Mouse (Mus musculus) forebrain, embryonic 11.5 days (tissue): ENCODE data around the gene Limd1. TPM values are rescaled to one million over a fixed set of nuclear protein-coding genes. Genes with fewer than 3 reads are reported as not detected.

Source experiments
- ATAC-seq: fragments of 200-750 bp; cut with Nextera tagmentation; replicated peaks from 2 replicates; pipeline ENCODE4 v1.8.0; 2017; ENCODE audit warnings: moderate TSS enrichment; ENCODE audit not compliant: low FRiP score
- DNase-seq: peaks from one replicate; pipeline ENCODE4 v3.0.0-alpha.2; 2017; ENCODE audit warnings: low spot score
- H3K27ac ChIP-seq: fragments of 300-500 bp; sonication (generic); 2 replicates; pipeline ENCODE4 v1.5.1; 2014; ENCODE audit warnings: low read depth, low read length
- H3K27me3 ChIP-seq: fragments of 300-500 bp; sonication (generic); 2 replicates; pipeline ENCODE4 v1.6.1; 2014; ENCODE audit warnings: mild to moderate bottlenecking, low read length, mixed read lengths; ENCODE audit not compliant: control insufficient read depth, insufficient read depth
- H3K36me3 ChIP-seq: fragments of 300-500 bp; sonication (generic); 2 replicates; pipeline ENCODE4 v1.6.1; 2014; ENCODE audit warnings: mild to moderate bottlenecking, low read length, moderate library complexity, mixed read lengths; ENCODE audit not compliant: control insufficient read depth, insufficient read depth
- H3K4me1 ChIP-seq: fragments of 300-500 bp; sonication (generic); replicated peaks from 2 replicates; pipeline ENCODE4 v1.6.1; 2014; ENCODE audit warnings: low read length, mixed read lengths; ENCODE audit not compliant: control insufficient read depth, insufficient read depth
- H3K4me2 ChIP-seq: fragments of 300-500 bp; sonication (generic); 2 replicates; pipeline ENCODE4 v1.6.1; 2014; ENCODE audit warnings: low read depth, mild to moderate bottlenecking, low read length, moderate library complexity, mixed read lengths; ENCODE audit not compliant: severe bottlenecking
- H3K4me3 ChIP-seq: fragments of 300-500 bp; sonication (generic); 2 replicates; pipeline ENCODE4 v1.5.1; 2014; ENCODE audit warnings: low read depth, low read length
- H3K9ac ChIP-seq: fragments of 300-500 bp; sonication (generic); 2 replicates; pipeline ENCODE4 v1.6.1; 2014; ENCODE audit warnings: low read length
- H3K9me3 ChIP-seq: fragments of 300-500 bp; sonication (generic); 2 replicates; pipeline ENCODE4 v1.6.1; 2016; ENCODE audit warnings: low read length, mixed read lengths; ENCODE audit not compliant: control insufficient read depth
- WGBS: fragments of 180-500 bp; shearing (Covaris S2); extraction: QIAGEN DNeasy Blood & Tissue Kit; methylation state at CpG from one replicate; pipeline ENCODE4 v1.1.7; 2014; 5-methylcytosine and 5-hydroxymethylcytosine counted together
- polyA plus RNA-seq: library from polyadenylated mRNA; unstranded; fragments of >200 nt; fragmentation: Nextera tagmentation; extraction: Ambion mirVana; gene quantifications from 2 replicates; pipeline ENCODE4 v1.2.1, GENCODE M21; 2014

Gene Limd1
- polyA plus RNA-seq, 1 experiment from 2014 or later: 52.3 TPM

GRCm38 (mm10) chr9:123503171-123503834 is 24.8 kb downstream of the Limd1 start:
- 87% methylated on average over 5 of the region's 5 CpGs for WGBS

GRCm38 (mm10) chr9:123504325-123504724 is 25.8 kb downstream of the Limd1 start:
- no peaks in the 10 kb centered on the region for H3K27me3 ChIP-seq
- ATAC-seq (peak; percentile 83), DNase-seq (peak; percentile 71)
- H3K4me3 ChIP-seq: no peak overlapping the region
- no peaks in the 10 kb centered on the region for H3K4me1 ChIP-seq
- no peaks in the 10 kb centered on the region for H3K9me3 ChIP-seq
- no peak overlapping the region for H3K9ac ChIP-seq
- 7% methylated on average over 2 of the region's 2 CpGs for WGBS
- H3K4me2 ChIP-seq: no peak overlapping the region
- H3K27ac ChIP-seq: no peak overlapping the region
- H3K36me3 ChIP-seq: no peaks in the 10 kb centered on the region

More at GRCm38 (mm10) chr9:123503171-123503834, 24.8 kb downstream of the Limd1 start:
- Histone ChIP-seq H3K27ac (no peak overlapping the region), H3K27me3 (no peaks in the 10 kb centered on the region), H3K4me2 (no peak overlapping the region), H3K4me1 (no peaks in the 10 kb centered on the region), H3K36me3 (no peaks in the 10 kb centered on the region), H3K9me3 (no peaks in the 10 kb centered on the region), H3K9ac (no peak overlapping the region), H3K4me3 (no peak overlapping the region)
- ATAC-seq: no peak
- no peak for DNase-seq

GRCm38 (mm10) chr9:123505598-123505997 is 27.1 kb downstream of the Limd1 start:
- H3K4me2 ChIP-seq: no peak overlapping the region
- H3K27ac ChIP-seq: no peak overlapping the region
- 77% methylated on average over 1 of the region's 1 CpGs for WGBS
- no peak overlapping the region for H3K9ac ChIP-seq
- H3K9me3 ChIP-seq: no peaks in the 10 kb centered on the region
- ATAC-seq (no peak), DNase-seq (no peak)
- H3K4me1 ChIP-seq: no peaks in the 10 kb centered on the region
- no peak overlapping the region for H3K4me3 ChIP-seq
- H3K36me3 ChIP-seq: no peaks in the 10 kb centered on the region
- no peaks in the 10 kb centered on the region for H3K27me3 ChIP-seq

GRCm38 (mm10) chr9:123506270-123507146 is 28.0 kb downstream of the Limd1 start:
- Histone ChIP-seq H3K27ac (no peak overlapping the region), H3K9ac (no peak overlapping the region), H3K4me3 (no peak overlapping the region), H3K4me1 (no peaks in the 10 kb centered on the region), H3K36me3 (peaks cover 3% of the 10 kb centered on the region; the same call in 1 of the 2 replicates), H3K27me3 (no peaks in the 10 kb centered on the region), H3K4me2 (no peak overlapping the region), H3K9me3 (no peaks in the 10 kb centered on the region)
- 86% methylated on average over 4 of the region's 4 CpGs for WGBS
- no peak for DNase-seq
- ATAC-seq: no peak

- H3K4me3 ChIP-seq: no peak overlapping the region
- WGBS: 86% methylated on average over 2 of the region's 2 CpGs
- DNase-seq (no peak), ATAC-seq (no peak)
- no peaks in the 10 kb centered on the region for H3K4me1 ChIP-seq
- no peak overlapping the region for H3K27ac ChIP-seq
- no peak overlapping the region for H3K9ac ChIP-seq
- H3K4me2 ChIP-seq: no peak overlapping the region
- no peaks in the 10 kb centered on the region for H3K9me3 ChIP-seq
- no peaks in the 10 kb centered on the region for H3K27me3 ChIP-seq
- H3K36me3 ChIP-seq: peaks cover 3% of the 10 kb centered on the region; the same call in 1 of the 2 replicates
These were observed 28.9 kb downstream of the Limd1 start for GRCm38 (mm10) chr9:123507380-123507779.

- no peaks in the 10 kb centered on the region for H3K9me3 ChIP-seq
- no peaks in the 10 kb centered on the region for H3K27me3 ChIP-seq
- DNase-seq: no peak
- no peak overlapping the region for H3K4me3 ChIP-seq
- ATAC-seq: no peak
- H3K9ac ChIP-seq: no peak overlapping the region
- 86% methylated on average over 2 of the region's 2 CpGs for WGBS
- H3K27ac ChIP-seq: no peak overlapping the region
- no peaks in the 10 kb centered on the region for H3K4me1 ChIP-seq
- H3K4me2 ChIP-seq: no peak overlapping the region
- H3K36me3 ChIP-seq: peaks cover 3% of the 10 kb centered on the region; the same call in 1 of the 2 replicates
These were observed 30.5 kb downstream of the Limd1 start for GRCm38 (mm10) chr9:123508986-123509385.

GRCm38 (mm10) chr9:123509638-123510604 is 31.4 kb downstream of the Limd1 start:
- WGBS: 95% methylated on average over 8 of the region's 8 CpGs
- Histone ChIP-seq H3K27ac (no peak overlapping the region), H3K4me1 (no peaks in the 10 kb centered on the region), H3K27me3 (no peaks in the 10 kb centered on the region), H3K36me3 (peaks cover 3% of the 10 kb centered on the region; the same call in 1 of the 2 replicates), H3K4me2 (no peak overlapping the region), H3K9ac (no peak overlapping the region), H3K4me3 (no peak overlapping the region), H3K9me3 (no peaks in the 10 kb centered on the region)
- no peak for DNase-seq
- no peak for ATAC-seq

- no peak overlapping the region for H3K9ac ChIP-seq
- H3K27ac ChIP-seq: no peak overlapping the region
- no peaks in the 10 kb centered on the region for H3K4me1 ChIP-seq
- no peaks in the 10 kb centered on the region for H3K27me3 ChIP-seq
- DNase-seq: no peak
- WGBS: 96% methylated on average over 5 of the region's 5 CpGs
- H3K4me2 ChIP-seq: no peak overlapping the region
- ATAC-seq: no peak
- no peak overlapping the region for H3K4me3 ChIP-seq
- H3K36me3 ChIP-seq: peaks cover 3% of the 10 kb centered on the region; the same call in 1 of the 2 replicates
- H3K9me3 ChIP-seq: no peaks in the 10 kb centered on the region
These were observed 32.4 kb downstream of the Limd1 start for GRCm38 (mm10) chr9:123510926-123511325.
